Mouse (Mus musculus): Measurements from ENCODE around the gene Brpf1. TPM values are rescaled to one million over a fixed set of nuclear protein-coding genes. Genes with fewer than 3 reads are reported as not detected.

Gene Brpf1
- polyA plus RNA-seq, 1 experiment = 6.0 TPM

DNA sequence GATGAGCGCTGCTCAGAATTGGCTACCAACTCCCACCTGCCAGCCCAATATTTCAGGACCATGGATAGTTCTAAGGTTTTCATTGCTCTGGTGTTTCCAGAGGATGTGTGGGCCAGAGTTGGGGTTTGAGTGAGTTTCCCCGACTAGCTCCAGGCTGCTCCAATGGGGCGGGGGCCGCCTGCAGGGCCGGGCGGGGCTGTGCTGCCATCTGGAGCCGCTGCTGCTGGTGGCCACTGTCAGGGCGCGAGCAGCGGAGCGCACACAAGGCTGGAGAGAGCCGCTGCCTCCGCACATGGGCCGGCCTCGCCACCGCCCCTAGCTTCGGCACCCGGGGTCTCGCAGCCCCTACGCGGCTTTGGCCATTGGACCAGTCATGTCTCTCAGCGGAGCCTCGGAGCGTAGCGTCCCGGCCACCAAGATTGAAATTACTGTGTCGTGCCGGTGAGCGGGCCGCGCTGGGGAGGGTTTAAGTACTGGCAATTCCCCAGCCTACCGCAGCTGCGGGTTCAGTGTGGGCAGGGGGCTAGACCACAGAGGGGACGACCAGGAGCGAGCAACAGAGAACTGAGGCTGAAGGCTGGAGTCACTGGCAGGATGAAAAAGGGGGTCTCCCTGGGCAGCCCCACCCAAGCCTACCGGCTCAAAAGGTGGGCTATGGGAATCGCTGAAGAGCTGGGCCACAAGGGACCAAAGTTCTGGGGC lies 24.7 kb upstream of the Brpf1 start, which contains the start of gene Cpne9:
Gene Cpne9 (plus strand): TSS at position 207 of the 702 bp plus-strand sequence.
- Histone ChIP-seq H3K9me3 (ENCODE audit: control insufficient read depth, low read length) (no peaks in the 10 kb centered on the region), H3K36me3 (ENCODE audit: control insufficient read depth) (peaks cover 7% of the 10 kb centered on the region), H3K4me3 (replicated peaks) (no peak within 1 kb of the TSS), H3K27me3 (ENCODE audit: control insufficient read depth) (peaks cover 35% of the 10 kb centered on the region), H3K4me1 (ENCODE audit: control insufficient read depth) (no peaks in the 10 kb centered on the region; the same call in 1 of the 2 replicates)
- TF ChIP-seq GATA1 (IDR thresholded peaks at IDR 0.05; ENCODE audit: low read length) = no peak
- no peak for TF ChIP-seq TAL1 (IDR thresholded peaks at IDR 0.05; ENCODE audit: low read length)

DNA sequence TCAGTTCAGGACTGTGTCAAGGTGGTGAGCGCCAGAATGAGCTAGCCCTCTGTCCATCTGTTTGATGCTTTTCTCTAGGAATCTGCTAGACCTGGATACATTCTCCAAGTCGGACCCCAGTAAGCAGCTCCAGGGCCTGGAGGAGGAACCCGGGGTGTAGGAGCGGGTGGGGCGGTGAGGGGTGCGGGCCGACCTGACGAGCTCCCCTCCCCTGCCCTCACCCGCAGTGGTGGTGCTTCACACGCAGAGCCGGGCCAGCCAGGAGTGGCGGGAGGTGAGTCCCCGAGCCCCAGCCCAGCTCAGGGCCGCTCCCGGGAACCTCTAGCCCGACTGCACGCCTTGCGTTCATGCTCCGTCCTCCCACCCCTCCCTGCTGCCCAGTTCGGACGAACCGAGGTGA lies 24.0 kb upstream of the Brpf1 start:
- Histone ChIP-seq H3K4me3 (replicated peaks) (no peak overlapping the region), H3K27me3 (ENCODE audit: control insufficient read depth) (peaks cover 35% of the 10 kb centered on the region), H3K36me3 (ENCODE audit: control insufficient read depth) (peaks cover 3% of the 10 kb centered on the region; the same call in 1 of the 2 replicates), H3K9me3 (ENCODE audit: control insufficient read depth, low read length) (no peaks in the 10 kb centered on the region), H3K4me1 (ENCODE audit: control insufficient read depth) (no peaks in the 10 kb centered on the region; the same call in 1 of the 2 replicates)
- no peak for TF ChIP-seq TAL1 (IDR thresholded peaks at IDR 0.05; ENCODE audit: low read length)
- no peak for TF ChIP-seq GATA1 (IDR thresholded peaks at IDR 0.05; ENCODE audit: low read length)

DNA sequence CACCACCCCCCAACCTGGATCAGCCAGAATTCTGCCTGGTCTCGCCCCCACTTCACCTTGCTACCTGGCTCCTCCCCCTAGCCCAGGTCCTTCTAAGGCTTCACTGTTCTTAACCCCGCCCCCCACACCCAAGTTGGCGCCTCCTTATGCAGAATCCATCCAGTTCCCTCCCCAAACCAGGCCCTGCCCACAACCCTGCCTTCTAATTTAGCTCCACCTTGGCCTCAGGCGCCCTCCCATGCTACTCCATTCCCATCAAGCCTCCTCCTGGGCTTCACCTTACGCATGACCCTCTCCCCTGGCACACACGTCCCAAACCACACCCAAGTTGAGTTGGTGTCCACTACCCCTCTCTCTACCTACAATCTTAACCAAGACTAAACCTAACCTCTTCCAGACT lies 23.4 kb upstream of the Brpf1 start:
- peaks cover 35% of the 10 kb centered on the region for H3K27me3 ChIP-seq (ENCODE audit: control insufficient read depth)
- no peak for TF ChIP-seq GATA1 (IDR thresholded peaks at IDR 0.05; ENCODE audit: low read length)
- no peak for TF ChIP-seq TAL1 (IDR thresholded peaks at IDR 0.05; ENCODE audit: low read length)
- no peak overlapping the region for H3K4me3 ChIP-seq (replicated peaks)
- peaks cover 3% of the 10 kb centered on the region; the same call in 1 of the 2 replicates for H3K36me3 ChIP-seq (ENCODE audit: control insufficient read depth)
- no peaks in the 10 kb centered on the region; the same call in 1 of the 2 replicates for H3K4me1 ChIP-seq (ENCODE audit: control insufficient read depth)
- no peaks in the 10 kb centered on the region for H3K9me3 ChIP-seq (ENCODE audit: control insufficient read depth, low read length)

DNA sequence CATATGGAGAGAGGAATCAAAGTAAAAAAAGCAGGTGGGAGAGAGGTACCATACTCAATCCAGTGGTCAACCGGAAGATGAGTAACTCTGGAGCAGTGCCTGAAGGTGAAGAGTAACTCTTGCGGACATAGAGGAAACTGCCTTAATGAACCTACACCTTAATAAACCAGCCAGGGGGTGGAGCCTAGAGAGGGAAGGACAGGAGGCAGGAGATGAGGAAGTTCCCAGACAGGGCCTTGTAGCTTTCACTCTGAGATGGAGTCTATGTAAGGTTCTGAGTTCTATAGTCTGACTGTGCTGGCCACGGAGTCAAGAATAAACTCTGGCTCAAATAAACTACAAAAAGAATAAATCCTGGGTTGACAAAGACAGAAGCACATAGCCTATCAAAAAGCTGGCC lies 22.0 kb upstream of the Brpf1 start:
- Histone ChIP-seq H3K36me3 (ENCODE audit: control insufficient read depth) (peaks cover 3% of the 10 kb centered on the region; the same call in 1 of the 2 replicates), H3K27me3 (ENCODE audit: control insufficient read depth) (peaks cover 35% of the 10 kb centered on the region), H3K9me3 (ENCODE audit: control insufficient read depth, low read length) (no peaks in the 10 kb centered on the region), H3K4me3 (replicated peaks) (no peak overlapping the region), H3K4me1 (ENCODE audit: control insufficient read depth) (no peaks in the 10 kb centered on the region; the same call in 1 of the 2 replicates)
- TF ChIP-seq GATA1 (IDR thresholded peaks at IDR 0.05; ENCODE audit: low read length) (no peak), TAL1 (IDR thresholded peaks at IDR 0.05; ENCODE audit: low read length) (no peak)

DNA sequence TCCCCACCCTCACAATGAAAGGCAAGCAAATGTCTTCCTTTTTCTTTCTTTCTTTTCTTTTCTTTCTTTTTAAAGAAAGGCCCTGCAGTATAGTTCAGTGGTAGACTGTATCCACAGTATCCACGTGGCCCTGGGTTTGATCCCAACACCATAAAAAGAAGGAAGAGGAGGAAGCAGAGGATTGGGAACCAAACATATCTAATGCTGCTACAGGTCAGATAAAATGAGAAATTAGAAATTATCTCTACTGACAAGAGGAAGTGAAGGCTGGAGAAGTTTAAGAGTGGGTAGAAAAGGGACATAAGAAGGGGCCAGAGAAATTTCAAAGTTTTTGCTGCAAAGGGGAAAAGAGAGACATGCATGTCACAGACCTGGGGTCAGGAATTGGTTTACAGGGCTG lies 20.6 kb upstream of the Brpf1 start:
- Histone ChIP-seq H3K27me3 (ENCODE audit: control insufficient read depth) (peaks cover 35% of the 10 kb centered on the region), H3K36me3 (ENCODE audit: control insufficient read depth) (no peaks in the 10 kb centered on the region), H3K9me3 (ENCODE audit: control insufficient read depth, low read length) (no peaks in the 10 kb centered on the region), H3K4me3 (replicated peaks) (no peak overlapping the region), H3K4me1 (ENCODE audit: control insufficient read depth) (no peaks in the 10 kb centered on the region; the same call in 1 of the 2 replicates)
- TF ChIP-seq GATA1 (IDR thresholded peaks at IDR 0.05; ENCODE audit: low read length) = no peak
- TF ChIP-seq TAL1 (IDR thresholded peaks at IDR 0.05; ENCODE audit: low read length) = no peak

DNA sequence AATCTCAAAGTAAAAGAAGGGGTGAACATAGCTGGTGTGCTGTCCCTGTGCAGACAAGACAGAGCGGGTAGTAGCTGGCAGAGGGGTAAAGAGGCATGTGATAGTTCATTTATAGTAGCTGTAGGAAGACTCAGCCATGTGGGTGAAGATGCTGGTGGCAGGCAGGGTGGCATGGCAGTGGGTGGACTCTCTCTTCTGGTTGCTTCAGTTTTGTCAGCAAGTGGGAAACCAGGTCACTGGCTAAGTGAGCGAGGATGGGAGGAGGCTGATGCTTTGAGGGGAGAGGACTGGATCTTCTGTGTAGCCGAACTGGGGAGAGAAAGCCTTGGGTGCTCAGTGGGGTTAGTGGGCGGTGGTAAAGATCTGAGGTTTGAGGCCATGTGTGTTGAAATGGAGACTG lies 19.7 kb upstream of the Brpf1 start:
- Histone ChIP-seq H3K4me1 (ENCODE audit: control insufficient read depth) (no peaks in the 10 kb centered on the region; the same call in 1 of the 2 replicates), H3K4me3 (replicated peaks) (no peak overlapping the region), H3K36me3 (ENCODE audit: control insufficient read depth) (no peaks in the 10 kb centered on the region), H3K27me3 (ENCODE audit: control insufficient read depth) (peaks cover 27% of the 10 kb centered on the region), H3K9me3 (ENCODE audit: control insufficient read depth, low read length) (no peaks in the 10 kb centered on the region)
- TF ChIP-seq TAL1 (IDR thresholded peaks at IDR 0.05; ENCODE audit: low read length) (no peak), GATA1 (IDR thresholded peaks at IDR 0.05; ENCODE audit: low read length) (no peak)

DNA sequence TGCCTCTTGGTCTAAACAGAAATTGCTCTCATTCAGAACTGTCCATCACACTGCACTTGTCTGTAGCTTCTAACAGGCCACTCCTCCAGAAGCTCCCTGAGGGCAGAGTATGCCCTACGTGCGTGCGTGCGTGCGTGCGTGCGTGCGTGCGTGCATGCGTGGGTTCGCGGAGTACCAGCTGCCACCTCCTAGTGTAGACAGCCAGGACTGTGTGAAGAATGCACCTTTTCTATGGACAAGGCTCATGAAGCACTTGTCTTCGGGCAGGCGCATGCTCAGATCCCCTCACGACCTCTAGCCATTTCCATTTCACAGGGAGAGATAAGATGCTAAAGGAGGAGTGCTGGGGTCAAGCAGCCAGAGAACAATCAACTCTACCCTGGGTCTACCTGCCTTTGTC lies 17.6 kb upstream of the Brpf1 start:
- Histone ChIP-seq H3K4me1 (ENCODE audit: control insufficient read depth) (no peaks in the 10 kb centered on the region), H3K9me3 (ENCODE audit: control insufficient read depth, low read length) (no peaks in the 10 kb centered on the region), H3K36me3 (ENCODE audit: control insufficient read depth) (no peaks in the 10 kb centered on the region), H3K4me3 (replicated peaks) (no peak overlapping the region), H3K27me3 (ENCODE audit: control insufficient read depth) (peaks cover 6% of the 10 kb centered on the region)
- TF ChIP-seq GATA1 (IDR thresholded peaks at IDR 0.05; ENCODE audit: low read length) (no peak), TAL1 (IDR thresholded peaks at IDR 0.05; ENCODE audit: low read length) (no peak)

DNA sequence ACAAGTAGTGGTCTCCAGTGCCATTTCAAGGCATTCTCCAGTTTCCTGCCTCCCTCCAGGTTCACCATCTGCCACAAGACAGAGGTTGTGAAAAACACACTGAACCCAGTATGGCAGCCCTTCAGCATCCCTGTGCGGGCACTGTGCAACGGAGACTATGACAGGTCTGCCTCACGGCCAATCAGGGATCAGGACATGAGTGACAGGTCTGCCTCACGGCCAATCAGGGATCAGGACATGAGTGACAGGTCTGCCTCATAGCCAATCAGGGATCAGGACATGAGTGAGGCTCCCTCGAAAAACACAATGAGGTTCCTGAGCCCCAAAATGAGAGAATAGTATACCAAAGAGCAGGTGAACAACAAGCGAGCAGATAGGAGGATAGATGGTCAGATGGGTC lies 16.6 kb upstream of the Brpf1 start:
- Histone ChIP-seq H3K27me3 (ENCODE audit: control insufficient read depth) (no peaks in the 10 kb centered on the region; the same call in 1 of the 2 replicates), H3K4me3 (replicated peaks) (no peak overlapping the region), H3K36me3 (ENCODE audit: control insufficient read depth) (no peaks in the 10 kb centered on the region), H3K4me1 (ENCODE audit: control insufficient read depth) (no peaks in the 10 kb centered on the region), H3K9me3 (ENCODE audit: control insufficient read depth, low read length) (no peaks in the 10 kb centered on the region)
- TF ChIP-seq TAL1 (IDR thresholded peaks at IDR 0.05; ENCODE audit: low read length) = no peak
- TF ChIP-seq GATA1 (IDR thresholded peaks at IDR 0.05; ENCODE audit: low read length) = no peak

DNA sequence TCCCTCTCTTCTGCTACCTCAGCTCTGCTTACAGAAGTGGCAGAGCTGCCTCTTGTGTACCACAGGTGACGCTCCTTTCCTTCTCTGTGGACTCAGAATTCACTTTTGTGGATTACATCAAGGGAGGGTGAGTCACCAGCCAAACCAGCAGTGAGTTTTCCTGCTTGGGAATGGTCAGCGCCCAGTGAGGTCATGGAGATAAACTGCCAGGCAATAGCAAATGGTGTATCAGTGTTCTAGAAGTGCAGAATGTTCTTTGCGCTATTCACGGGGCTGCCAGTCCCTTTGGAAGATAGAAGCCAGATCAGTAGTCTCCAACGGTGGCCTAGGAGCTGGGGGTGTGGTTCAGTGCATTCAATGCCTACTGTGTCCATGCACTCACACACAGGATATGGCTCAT lies 14.0 kb upstream of the Brpf1 start:
- no peaks in the 10 kb centered on the region for H3K36me3 ChIP-seq (ENCODE audit: control insufficient read depth)
- no peaks in the 10 kb centered on the region for H3K9me3 ChIP-seq (ENCODE audit: control insufficient read depth, low read length)
- H3K4me1 ChIP-seq (ENCODE audit: control insufficient read depth) = peaks cover 5% of the 10 kb centered on the region
- no peak overlapping the region for H3K4me3 ChIP-seq (replicated peaks)
- no peaks in the 10 kb centered on the region for H3K27me3 ChIP-seq (ENCODE audit: control insufficient read depth)
- TF ChIP-seq GATA1 (IDR thresholded peaks at IDR 0.05; ENCODE audit: low read length) (no peak), TAL1 (IDR thresholded peaks at IDR 0.05; ENCODE audit: low read length) (no peak)

Measured in erythroblast, embryonic 14.5 days (primary cell).